Mouse (Mus musculus): ENCODE data around the gene Sos1. TPM values are rescaled to one million over a fixed set of nuclear protein-coding genes. Genes with fewer than 3 reads are reported as not detected.
"Not testable (repeated sequence)": the region's sequence is repeated elsewhere in the genome, so short reads cannot be mapped to it uniquely, and the experiment has no call there.

Sos1 gene
- total RNA-seq, 2 experiments from 2014 or later = 31.8 to 33.8 TPM

GRCm38 (mm10) chr17:80496607-80497170 lies 16.4 kb upstream of the Sos1 start:
- intact Hi-C loops (cut with DNase I) = no loop called here

GRCm38 (mm10) chr17:80496185-80496584 lies 15.9 kb upstream of the Sos1 start:
- intact Hi-C loops (cut with DNase I) = no loop called here
- DNase-seq (ENCODE audit: low spot score in 2 of 2) = no peak

More at GRCm38 (mm10) chr17:80496607-80497170, 16.4 kb upstream of the Sos1 start:
- DNase-seq (ENCODE audit: low spot score in 2 of 2) = no peak

GRCm38 (mm10) chr17:80493891-80494290 lies 13.6 kb upstream of the Sos1 start:
- intact Hi-C loops (cut with DNase I) = no loop called here
- DNase-seq (ENCODE audit: low spot score in 2 of 2) = no peak

GRCm38 (mm10) chr17:80492811-80493210 lies 12.6 kb upstream of the Sos1 start:
- DNase-seq (ENCODE audit: low spot score in 2 of 2) = no peak
- intact Hi-C loops (cut with DNase I) = no loop called here

GRCm38 (mm10) chr17:80492274-80492673 lies 12.0 kb upstream of the Sos1 start:
- intact Hi-C loops (cut with DNase I) = no loop called here
- no peak for DNase-seq (ENCODE audit: low spot score in 2 of 2)

- DNase-seq (ENCODE audit: low spot score in 2 of 2) = no peak
- intact Hi-C loops (cut with DNase I) = no loop called here
Measured at GRCm38 (mm10) chr17:80490166-80490565, 9.9 kb upstream of the Sos1 start.

- no peak for DNase-seq (ENCODE audit: low spot score in 2 of 2)
- intact Hi-C loops (cut with DNase I) = no loop called here
Measured at GRCm38 (mm10) chr17:80488918-80489317, 8.7 kb upstream of the Sos1 start.

- intact Hi-C loops (cut with DNase I) = no loop called here
- no peak for DNase-seq (ENCODE audit: low spot score in 2 of 2)
Measured at GRCm38 (mm10) chr17:80485160-80485559, 4.9 kb upstream of the Sos1 start.

GRCm38 (mm10) chr17:80480855-80481224 lies 587 bp upstream of the Sos1 start:
- no peak for DNase-seq (ENCODE audit: low spot score in 2 of 2)
- intact Hi-C loops (cut with DNase I) = loop anchor here (5.0 kb wide), 2 partner anchors 109 to 274 kb away; partner anchors contain the start of genes Gm10190, Srsf7 and Ttc39d

GRCm38 (mm10) chr17:80479295-80480030 lies 790 bp downstream of the Sos1 start:
- intact Hi-C loops (cut with DNase I) = loop anchor here (5.0 kb wide), 2 partner anchors 107 to 272 kb away; partner anchors contain the start of genes Gm10190, Srsf7 and Ttc39d
- peak; percentile 61 to 69 for DNase-seq (ENCODE audit: low spot score in 2 of 2)

- no peak for DNase-seq (ENCODE audit: low spot score in 2 of 2)
Measured at GRCm38 (mm10) chr17:80477679-80478078, 2.6 kb downstream of the Sos1 start.

GRCm38 (mm10) chr17:80476496-80476895 lies 3.8 kb downstream of the Sos1 start:
- intact Hi-C loops (cut with DNase I) = no loop called here
- DNase-seq (ENCODE audit: low spot score in 2 of 2) = no peak

More at GRCm38 (mm10) chr17:80477679-80478078, 2.6 kb downstream of the Sos1 start:
- intact Hi-C loops (cut with DNase I) = no loop called here

GRCm38 (mm10) chr17:80471056-80471802 lies 9.0 kb downstream of the Sos1 start:
- DNase-seq (ENCODE audit: low spot score in 2 of 2) = no peak
- intact Hi-C loops (cut with DNase I) = no loop called here

GRCm38 (mm10) chr17:80468417-80468894 lies 11.8 kb downstream of the Sos1 start:
- DNase-seq (ENCODE audit: low spot score in 2 of 2); intact Hi-C loops (cut with DNase I): not testable (repeated sequence)

GRCm38 (mm10) chr17:80460258-80460657 lies 20.0 kb downstream of the Sos1 start:
- DNase-seq (ENCODE audit: low spot score in 2 of 2) = no peak
- intact Hi-C loops (cut with DNase I) = no loop called here

- DNase-seq (ENCODE audit: low spot score in 2 of 2) = peak in 1 of 2 experiments; percentile 54
- intact Hi-C loops (cut with DNase I) = no loop called here
Measured at GRCm38 (mm10) chr17:80455648-80456047, 24.6 kb downstream of the Sos1 start.

- intact Hi-C loops (cut with DNase I) = no loop called here
- DNase-seq (ENCODE audit: low spot score in 2 of 2) = no peak
Measured at GRCm38 (mm10) chr17:80450426-80451030, 29.7 kb downstream of the Sos1 start.

- intact Hi-C loops (cut with DNase I) = no loop called here
- no peak for DNase-seq (ENCODE audit: low spot score in 2 of 2)
Measured at GRCm38 (mm10) chr17:80446470-80446869, 33.8 kb downstream of the Sos1 start.

GRCm38 (mm10) chr17:80445433-80445832 lies 34.8 kb downstream of the Sos1 start:
- intact Hi-C loops (cut with DNase I) = no loop called here

GRCm38 (mm10) chr17:80435680-80436079 lies 44.6 kb downstream of the Sos1 start:
- peak in 1 of 2 experiments; percentile 52 for DNase-seq (ENCODE audit: low spot score in 2 of 2)
- intact Hi-C loops (cut with DNase I) = no loop called here

More at GRCm38 (mm10) chr17:80445433-80445832, 34.8 kb downstream of the Sos1 start:
- no peak for DNase-seq (ENCODE audit: low spot score in 2 of 2)

Data from left cerebral cortex, postnatal 25 days (tissue).